Mouse (Mus musculus) CH12.LX (cell line): ENCODE data around the gene Capza2. TPM values are rescaled to one million over a fixed set of nuclear protein-coding genes. Genes with fewer than 3 reads are reported as not detected.

Experiments used
- DNase-seq: peaks from one replicate; pipeline ENCODE4 v3.0.0-alpha.2; 2013; ENCODE audit errors: extremely low read depth
- H3K27ac ChIP-seq: 2 replicates; pipeline ENCODE4 v1.5.1; 2012; ENCODE audit warnings: low read depth, mild to moderate bottlenecking, control low read depth, moderate library complexity; ENCODE audit not compliant: insufficient read depth
- H3K27me3 ChIP-seq: replicated peaks from 2 replicates; pipeline ENCODE3; 2012; ENCODE audit warnings: inconsistent platforms
- H3K36me3 ChIP-seq, 2 experiments: replicated peaks in 1 of 2; 2 replicates each; pipeline versions ENCODE3 to v1.6.1; 2012; ENCODE audit warnings: inconsistent platforms in 1 of 2, low read length in 1 of 2, mild to moderate bottlenecking in 1 of 2, mixed read lengths in 1 of 2, moderate library complexity in 1 of 2; ENCODE audit not compliant: control insufficient read depth in 1 of 2, insufficient read depth in 1 of 2
- H3K4me1 ChIP-seq, 2 experiments: 2 replicates each; pipeline ENCODE4 v1.6.1; 2012; ENCODE audit warnings: inconsistent platforms in 1 of 2, moderate library complexity in 1 of 2; ENCODE audit not compliant: insufficient read depth in 2 of 2, control insufficient read depth in 1 of 2
- H3K4me2 ChIP-seq: 2 replicates; pipeline ENCODE4 v1.6.1; 2012; ENCODE audit warnings: low read depth, mild to moderate bottlenecking, control low read depth; ENCODE audit not compliant: poor library complexity, insufficient read depth, severe bottlenecking
- H3K4me3 ChIP-seq, 3 experiments: fragments of 150-350 bp in 1 of 3; sonication (generic) in 1 of 3; replicated peaks in 1 of 3; 2 replicates each; pipeline versions ENCODE3 to v1.5.1; 2011 to 2012; ENCODE audit warnings: low read depth in 2 of 3, low read length in 2 of 3, mild to moderate bottlenecking in 2 of 3, moderate library complexity in 2 of 3, control low read depth in 1 of 3, improper control_type of control experiment in 1 of 3, inconsistent platforms in 1 of 3, mixed read lengths in 1 of 3; ENCODE audit not compliant: poor library complexity in 1 of 3
- H3K79me2 ChIP-seq: replicated peaks from 2 replicates; pipeline ENCODE4 v1.6.1; 2012; ENCODE audit warnings: mild to moderate bottlenecking, moderate library complexity; ENCODE audit not compliant: control insufficient read depth, poor library complexity, insufficient read depth, severe bottlenecking; ENCODE audit errors: extremely low read depth
- H3K9ac ChIP-seq: 2 replicates; pipeline ENCODE4 v1.6.1; 2012; ENCODE audit warnings: low read depth, mild to moderate bottlenecking, control low read depth, moderate library complexity; ENCODE audit not compliant: insufficient read depth
- H3K9me3 ChIP-seq: replicated peaks from 2 replicates; pipeline ENCODE3; 2012; ENCODE audit warnings: low read length, inconsistent platforms, mixed read lengths
- BHLHE40 ChIP-seq: IDR thresholded peaks from 2 replicates; pipeline ENCODE4 v1.6.1; 2011; ENCODE audit warnings: mild to moderate bottlenecking, low read depth, low read length, improper control_type of control experiment
- CHD1 ChIP-seq: IDR thresholded peaks from 2 replicates; pipeline ENCODE4 v1.6.1; 2012; ENCODE audit warnings: low read depth, low read length, improper control_type of control experiment, inconsistent platforms
- CHD2 ChIP-seq: IDR thresholded peaks from 2 replicates; pipeline ENCODE4 v1.6.1; 2011; ENCODE audit warnings: low read length, improper control_type of control experiment
- E2F4 ChIP-seq: IDR thresholded peaks from 2 replicates; pipeline ENCODE4 v1.6.1; 2011; ENCODE audit warnings: low read depth, low read length, improper control_type of control experiment; ENCODE audit not compliant: insufficient replicate concordance
- ELF1 ChIP-seq: IDR thresholded peaks from 2 replicates; pipeline ENCODE4 v1.6.1; 2014; ENCODE audit warnings: low read depth, mild to moderate bottlenecking, inconsistent platforms, low read length, improper control_type of control experiment
- EP300 ChIP-seq: IDR thresholded peaks from 2 replicates; pipeline ENCODE4 v1.6.1; 2011; ENCODE audit warnings: low read length, improper control_type of control experiment
- ETS1 ChIP-seq: conservative IDR thresholded peaks from 2 replicates; pipeline ENCODE4 v1.6.1; 2012; ENCODE audit warnings: low read depth, mild to moderate bottlenecking, inconsistent platforms, low read length, improper control_type of control experiment, moderate library complexity
- HCFC1 ChIP-seq: IDR thresholded peaks from 2 replicates; pipeline ENCODE4 v1.6.1; 2012; ENCODE audit warnings: low read depth, mild to moderate bottlenecking, inconsistent platforms, low read length, improper control_type of control experiment
- IRF4 ChIP-seq: IDR thresholded peaks from 2 replicates; pipeline ENCODE4 v1.6.1; 2014; ENCODE audit warnings: low read depth, mild to moderate bottlenecking, inconsistent platforms, low read length, improper control_type of control experiment
- KAT2A ChIP-seq: IDR thresholded peaks from 2 replicates; pipeline ENCODE4 v1.6.1; 2012; ENCODE audit warnings: low read length, improper control_type of control experiment, inconsistent platforms; ENCODE audit not compliant: insufficient replicate concordance
- MAX ChIP-seq: IDR thresholded peaks from 2 replicates; pipeline ENCODE4 v1.6.1; 2011; ENCODE audit warnings: low read length, improper control_type of control experiment
- MAZ ChIP-seq: IDR thresholded peaks from 2 replicates; pipeline ENCODE4 v1.6.1; 2012; ENCODE audit warnings: low read depth, mild to moderate bottlenecking, inconsistent platforms, low read length, improper control_type of control experiment, moderate library complexity
- MEF2A ChIP-seq: IDR thresholded peaks from 2 replicates; pipeline ENCODE4 v1.6.1; 2014; ENCODE audit warnings: low read depth, mild to moderate bottlenecking, inconsistent platforms, low read length, improper control_type of control experiment, borderline replicate concordance
- MYC ChIP-seq: IDR thresholded peaks from 2 replicates; pipeline ENCODE4 v1.6.1; 2011; ENCODE audit warnings: low read depth, mild to moderate bottlenecking, improper control_type of control experiment, low read length
- NELFE ChIP-seq: IDR thresholded peaks from 2 replicates; pipeline ENCODE4 v1.6.1; 2011; ENCODE audit warnings: low read depth, low read length, improper control_type of control experiment
- RCOR1 ChIP-seq: conservative IDR thresholded peaks from 2 replicates; pipeline ENCODE4 v1.6.1; 2012; ENCODE audit warnings: low read depth, mild to moderate bottlenecking, inconsistent platforms, low read length, improper control_type of control experiment
- SIN3A ChIP-seq: IDR thresholded peaks from 2 replicates; pipeline ENCODE4 v1.6.1; 2012; ENCODE audit warnings: low read length, improper control_type of control experiment, inconsistent platforms
- TBP ChIP-seq: conservative IDR thresholded peaks from 2 replicates; pipeline ENCODE4 v1.6.1; 2011; ENCODE audit warnings: low read depth, low read length, improper control_type of control experiment
- TCF12 ChIP-seq: IDR thresholded peaks from 2 replicates; pipeline ENCODE4 v1.6.1; 2014; ENCODE audit warnings: low read depth, mild to moderate bottlenecking, inconsistent platforms, low read length, improper control_type of control experiment
- USF1 ChIP-seq: IDR thresholded peaks from 2 replicates; pipeline ENCODE4 v1.6.1; 2014; ENCODE audit warnings: low read depth, mild to moderate bottlenecking, inconsistent platforms, low read length, improper control_type of control experiment
- ZMIZ1 ChIP-seq: IDR thresholded peaks from 2 replicates; pipeline ENCODE4 v1.6.1; 2012; ENCODE audit warnings: low read depth, mild to moderate bottlenecking, inconsistent platforms, low read length, improper control_type of control experiment
- ZNF384 ChIP-seq: IDR thresholded peaks from 2 replicates; pipeline ENCODE4 v1.6.1; 2012; ENCODE audit warnings: low read depth, low read length, improper control_type of control experiment, inconsistent platforms
- dilution Hi-C: fragments of 300-500 bp; cut with MboI; formaldehyde crosslinking; loops from 2 replicates; pipeline ENCODE4 v1.14.3; 2020; ENCODE audit warnings: low sequenced_read_pairs; ENCODE audit not compliant: extremely low pct_unique_long_range_greater_than_20kb, extremely low pct_ligation_motif_present
- in situ Hi-C: fragments of 300-500 bp; cut with MboI; formaldehyde crosslinking; loops from 3 replicates; pipeline ENCODE4 v1.14.3; 2019; ENCODE audit warnings: low sequenced_read_pairs, low pct_ligation_motif_present, low pct_unique_long_range_greater_than_20kb, mixed read lengths
- polyA plus RNA-seq: library from polyadenylated mRNA; unstranded; fragments of >175 nt; gene quantifications from 2 replicates; pipeline ENCODE4 v1.2.1, GENCODE M21; 2012; ENCODE audit warnings: low read depth; ENCODE audit not compliant: insufficient read length
- total RNA-seq, 2 experiments: library from RNA; depleted of rRNA; stranded (reverse); fragments of 300-350 nt in 1 of 2; fragments of >200 nt in 1 of 2; gene quantifications; 2 replicates each; pipeline ENCODE4 v1.2.3; 2012 to 2014

Gene Capza2
- total and polyA plus RNA-seq, 3 experiments: 64.9 to 277 (median 171) TPM

- 0 out of 2 replicates have a peak overlapping the region, but pooled peaks have one; percentile 44 for H3K4me2 ChIP-seq
- H3K9ac ChIP-seq: no peak overlapping the region
- peaks cover 15% of the 10 kb centered on the region for H3K79me2 ChIP-seq
- H3K27me3 ChIP-seq: no peaks in the 10 kb centered on the region
- no peaks in the 10 kb centered on the region for H3K36me3 ChIP-seq
- DNase-seq: peak; percentile 54
- H3K4me1 ChIP-seq: peaks cover 14 to 52% of the 10 kb centered on the region in 2 experiments
- in situ Hi-C loops: no loop called here
- dilution Hi-C loops: no loop called here
- H3K27ac ChIP-seq: no peak overlapping the region
- no peak overlapping the region for H3K4me3 ChIP-seq
- no peaks in the 10 kb centered on the region for H3K9me3 ChIP-seq
- peak; percentile 75; the same call in 1 of the 2 replicates for TF ChIP-seq CHD2
- peak; percentile 18; the same call in 1 of the 2 replicates for TF ChIP-seq ETS1
- TF ChIP-seq TCF12: 0 out of 2 replicates have a peak, but pooled peaks have one; percentile 43
- TF ChIP-seq RCOR1: no peak
- no peak for TF ChIP-seq CHD1
- no peak for TF ChIP-seq NELFE
- no peak for TF ChIP-seq MYC
- TF ChIP-seq MEF2A: no peak
- TF ChIP-seq E2F4: no peak
- TF ChIP-seq EP300: peak; percentile 62; the same call in 1 of the 2 replicates
- TF ChIP-seq SIN3A: 0 out of 2 replicates have a peak, but pooled peaks have one; percentile 36
- 0 out of 2 replicates have a peak, but pooled peaks have one; percentile 25 for TF ChIP-seq KAT2A
- TF ChIP-seq ZNF384: no peak
- no peak for TF ChIP-seq ZMIZ1
- TF ChIP-seq MAZ: peak; percentile 63; the same call in 1 of the 2 replicates
- TF ChIP-seq MAX: peak; percentile 37; the same call in 1 of the 2 replicates
- TF ChIP-seq USF1: no peak
- 0 out of 2 replicates have a peak, but pooled peaks have one; percentile 39 for TF ChIP-seq IRF4
- 0 out of 2 replicates have a peak, but pooled peaks have one; percentile 14 for TF ChIP-seq ELF1
- 0 out of 2 replicates have a peak, but pooled peaks have one; percentile 11 for TF ChIP-seq HCFC1
- TF ChIP-seq BHLHE40: peak; percentile 49; the same call in 1 of the 2 replicates
Measured at GRCm38 (mm10) chr6:17633819-17634218, 2.2 kb upstream of the Capza2 start.

GRCm38 (mm10) chr6:17634992-17635391 lies 1.0 kb upstream of the Capza2 start:
- H3K9me3 ChIP-seq: no peaks in the 10 kb centered on the region
- in situ Hi-C loops: no loop called here
- H3K9ac ChIP-seq: peak overlapping the region; percentile 41
- H3K4me2 ChIP-seq: peak overlapping the region; percentile 54
- no peak for DNase-seq
- H3K4me3 ChIP-seq: no peak overlapping the region
- 0 out of 2 replicates have a peak, but pooled peaks have one; percentile 28 for TF ChIP-seq MEF2A
- TF ChIP-seq RCOR1: 0 out of 2 replicates have a peak, but pooled peaks have one; percentile 67
- no peak for TF ChIP-seq IRF4
- no peak for TF ChIP-seq TBP
- no peaks in the 10 kb centered on the region for H3K27me3 ChIP-seq
- H3K27ac ChIP-seq: peak overlapping the region; percentile 80
- peaks cover 22% of the 10 kb centered on the region for H3K79me2 ChIP-seq
- dilution Hi-C loops: no loop called here
- peaks cover 0 to 1% of the 10 kb centered on the region in 2 experiments for H3K36me3 ChIP-seq
- H3K4me1 ChIP-seq: peaks cover 10 to 52% of the 10 kb centered on the region in 2 experiments; a peak in 3 of 4 replicates
